Mouse (Mus musculus) gastrocnemius, adult 8-10 months (tissue): ENCODE data around the gene Gm21767. TPM values are rescaled to one million over a fixed set of nuclear protein-coding genes. Genes with fewer than 3 reads are reported as not detected.
"Not testable (repeated sequence)": the region's sequence is repeated elsewhere in the genome, so short reads cannot be mapped to it uniquely, and the experiment has no call there.

Experiments
- DNase-seq, 2 experiments: peaks; one replicate each; pipeline ENCODE4 v3.0.0; 2022; ENCODE audit warnings: low spot score in 2 of 2
- total RNA-seq, 4 experiments: library from RNA; stranded (reverse); gene quantifications; 2 replicates each; pipeline ENCODE4 v1.2.4; 2022

Gm21767 gene
- total RNA-seq: not detected

DNA sequence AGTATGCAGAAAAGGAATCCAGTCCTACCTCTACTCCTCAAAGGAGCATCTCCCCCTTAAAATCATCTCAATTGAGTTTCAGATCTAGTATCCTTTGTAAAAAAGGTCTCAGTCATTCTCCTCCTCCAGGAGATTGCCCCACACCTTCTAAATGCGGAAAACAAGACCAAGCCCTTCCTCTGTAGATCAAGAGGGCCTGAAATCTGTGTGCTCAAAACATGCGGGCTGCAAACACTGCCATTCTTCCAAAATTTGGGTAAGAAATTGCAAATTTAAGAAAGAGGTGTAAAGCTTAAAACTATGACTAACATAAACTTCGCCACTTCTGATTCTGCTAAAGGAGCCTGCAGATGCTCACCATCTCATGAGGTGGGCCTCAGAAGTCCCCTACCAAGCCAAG, at the start of gene Gm21767:
TSS of gene Gm21767 (plus strand) at position 301 of the 400 bp plus-strand sequence.
- DNase-seq: not testable (repeated sequence)
